Mouse (Mus musculus) CH12.LX (cell line): Measurements from ENCODE around the gene Mxra8. TPM values are rescaled to one million over a fixed set of nuclear protein-coding genes. Genes with fewer than 3 reads are reported as not detected.

Experiments
- DNase-seq: peaks from one replicate; pipeline ENCODE4 v3.0.0-alpha.2; 2013; ENCODE audit errors: extremely low read depth
- H3K27ac ChIP-seq: 2 replicates; pipeline ENCODE4 v1.5.1; 2012; ENCODE audit warnings: low read depth, mild to moderate bottlenecking, control low read depth, moderate library complexity; ENCODE audit not compliant: insufficient read depth
- H3K27me3 ChIP-seq: replicated peaks from 2 replicates; pipeline ENCODE3; 2012; ENCODE audit warnings: inconsistent platforms
- H3K36me3 ChIP-seq, 2 experiments: replicated peaks in 1 of 2; 2 replicates each; pipeline versions ENCODE3 to v1.6.1; 2012; ENCODE audit warnings: inconsistent platforms in 1 of 2, low read length in 1 of 2, mild to moderate bottlenecking in 1 of 2, mixed read lengths in 1 of 2, moderate library complexity in 1 of 2; ENCODE audit not compliant: control insufficient read depth in 1 of 2, insufficient read depth in 1 of 2
- H3K4me1 ChIP-seq, 2 experiments: 2 replicates each; pipeline ENCODE4 v1.6.1; 2012; ENCODE audit warnings: inconsistent platforms in 1 of 2, moderate library complexity in 1 of 2; ENCODE audit not compliant: insufficient read depth in 2 of 2, control insufficient read depth in 1 of 2
- H3K4me2 ChIP-seq: 2 replicates; pipeline ENCODE4 v1.6.1; 2012; ENCODE audit warnings: low read depth, mild to moderate bottlenecking, control low read depth; ENCODE audit not compliant: poor library complexity, insufficient read depth, severe bottlenecking
- H3K4me3 ChIP-seq, 3 experiments: fragments of 150-350 bp in 1 of 3; sonication (generic) in 1 of 3; replicated peaks in 1 of 3; 2 replicates each; pipeline versions ENCODE3 to v1.5.1; 2011 to 2012; ENCODE audit warnings: low read depth in 2 of 3, low read length in 2 of 3, mild to moderate bottlenecking in 2 of 3, moderate library complexity in 2 of 3, control low read depth in 1 of 3, improper control_type of control experiment in 1 of 3, inconsistent platforms in 1 of 3, mixed read lengths in 1 of 3; ENCODE audit not compliant: poor library complexity in 1 of 3
- H3K79me2 ChIP-seq: replicated peaks from 2 replicates; pipeline ENCODE4 v1.6.1; 2012; ENCODE audit warnings: mild to moderate bottlenecking, moderate library complexity; ENCODE audit not compliant: control insufficient read depth, poor library complexity, insufficient read depth, severe bottlenecking; ENCODE audit errors: extremely low read depth
- H3K9ac ChIP-seq: 2 replicates; pipeline ENCODE4 v1.6.1; 2012; ENCODE audit warnings: low read depth, mild to moderate bottlenecking, control low read depth, moderate library complexity; ENCODE audit not compliant: insufficient read depth
- H3K9me3 ChIP-seq: replicated peaks from 2 replicates; pipeline ENCODE3; 2012; ENCODE audit warnings: low read length, inconsistent platforms, mixed read lengths
- CHD1 ChIP-seq: IDR thresholded peaks from 2 replicates; pipeline ENCODE4 v1.6.1; 2012; ENCODE audit warnings: low read depth, low read length, improper control_type of control experiment, inconsistent platforms
- CTCF ChIP-seq, 2 experiments: IDR thresholded peaks in 1 of 2; conservative IDR thresholded peaks in 1 of 2; 2 replicates each; pipeline ENCODE4 v1.5.1; 2011 to 2012; ENCODE audit warnings: low read depth in 2 of 2, low read length in 2 of 2, improper control_type of control experiment in 1 of 2, inconsistent platforms in 1 of 2, mild to moderate bottlenecking in 1 of 2, moderate library complexity in 1 of 2
- EP300 ChIP-seq: IDR thresholded peaks from 2 replicates; pipeline ENCODE4 v1.6.1; 2011; ENCODE audit warnings: low read length, improper control_type of control experiment
- ETS1 ChIP-seq: conservative IDR thresholded peaks from 2 replicates; pipeline ENCODE4 v1.6.1; 2012; ENCODE audit warnings: low read depth, mild to moderate bottlenecking, inconsistent platforms, low read length, improper control_type of control experiment, moderate library complexity
- IRF4 ChIP-seq: IDR thresholded peaks from 2 replicates; pipeline ENCODE4 v1.6.1; 2014; ENCODE audit warnings: low read depth, mild to moderate bottlenecking, inconsistent platforms, low read length, improper control_type of control experiment
- JUN ChIP-seq: IDR thresholded peaks from 2 replicates; pipeline ENCODE4 v1.6.1; 2011; ENCODE audit warnings: low read depth, mild to moderate bottlenecking, low read length, improper control_type of control experiment, moderate library complexity; ENCODE audit not compliant: insufficient read depth
- JUND ChIP-seq: conservative IDR thresholded peaks from 2 replicates; pipeline ENCODE4 v1.6.1; 2011; ENCODE audit warnings: low read depth, low read length, improper control_type of control experiment
- KAT2A ChIP-seq: IDR thresholded peaks from 2 replicates; pipeline ENCODE4 v1.6.1; 2012; ENCODE audit warnings: low read length, improper control_type of control experiment, inconsistent platforms; ENCODE audit not compliant: insufficient replicate concordance
- MAFK ChIP-seq: IDR thresholded peaks from 2 replicates; pipeline ENCODE4 v1.6.1; 2011; ENCODE audit warnings: low read length, improper control_type of control experiment; ENCODE audit not compliant: insufficient replicate concordance
- MAX ChIP-seq: IDR thresholded peaks from 2 replicates; pipeline ENCODE4 v1.6.1; 2011; ENCODE audit warnings: low read length, improper control_type of control experiment
- MAZ ChIP-seq: IDR thresholded peaks from 2 replicates; pipeline ENCODE4 v1.6.1; 2012; ENCODE audit warnings: low read depth, mild to moderate bottlenecking, inconsistent platforms, low read length, improper control_type of control experiment, moderate library complexity
- MEF2A ChIP-seq: IDR thresholded peaks from 2 replicates; pipeline ENCODE4 v1.6.1; 2014; ENCODE audit warnings: low read depth, mild to moderate bottlenecking, inconsistent platforms, low read length, improper control_type of control experiment, borderline replicate concordance
- MXI1 ChIP-seq: IDR thresholded peaks from 2 replicates; pipeline ENCODE4 v1.6.1; 2011; ENCODE audit warnings: mild to moderate bottlenecking, low read depth, low read length, improper control_type of control experiment
- MYC ChIP-seq: IDR thresholded peaks from 2 replicates; pipeline ENCODE4 v1.6.1; 2011; ENCODE audit warnings: low read depth, mild to moderate bottlenecking, improper control_type of control experiment, low read length
- NELFE ChIP-seq: IDR thresholded peaks from 2 replicates; pipeline ENCODE4 v1.6.1; 2011; ENCODE audit warnings: low read depth, low read length, improper control_type of control experiment
- NRF1 ChIP-seq: IDR thresholded peaks from 2 replicates; pipeline ENCODE4 v1.6.1; 2014; ENCODE audit warnings: low read depth, mild to moderate bottlenecking, inconsistent platforms, low read length, improper control_type of control experiment, moderate library complexity
- POLR2A ChIP-seq: IDR thresholded peaks from 2 replicates; pipeline ENCODE4 v1.6.1; 2011; ENCODE audit warnings: low read depth, mild to moderate bottlenecking, improper control_type of control experiment, low read length
- SIN3A ChIP-seq: IDR thresholded peaks from 2 replicates; pipeline ENCODE4 v1.6.1; 2012; ENCODE audit warnings: low read length, improper control_type of control experiment, inconsistent platforms
- TBP ChIP-seq: conservative IDR thresholded peaks from 2 replicates; pipeline ENCODE4 v1.6.1; 2011; ENCODE audit warnings: low read depth, low read length, improper control_type of control experiment
- TCF12 ChIP-seq: IDR thresholded peaks from 2 replicates; pipeline ENCODE4 v1.6.1; 2014; ENCODE audit warnings: low read depth, mild to moderate bottlenecking, inconsistent platforms, low read length, improper control_type of control experiment
- UBTF ChIP-seq: IDR thresholded peaks from 2 replicates; pipeline ENCODE4 v1.6.1; 2012; ENCODE audit warnings: low read depth, mild to moderate bottlenecking, inconsistent platforms, low read length, improper control_type of control experiment, moderate library complexity
- USF1 ChIP-seq: IDR thresholded peaks from 2 replicates; pipeline ENCODE4 v1.6.1; 2014; ENCODE audit warnings: low read depth, mild to moderate bottlenecking, inconsistent platforms, low read length, improper control_type of control experiment
- USF2 ChIP-seq: conservative IDR thresholded peaks from 2 replicates; pipeline ENCODE4 v1.6.1; 2011; ENCODE audit warnings: low read depth, low read length, improper control_type of control experiment
- ZNF384 ChIP-seq: IDR thresholded peaks from 2 replicates; pipeline ENCODE4 v1.6.1; 2012; ENCODE audit warnings: low read depth, low read length, improper control_type of control experiment, inconsistent platforms
- dilution Hi-C: fragments of 300-500 bp; cut with MboI; formaldehyde crosslinking; loops from 2 replicates; pipeline ENCODE4 v1.14.3; 2020; ENCODE audit warnings: low sequenced_read_pairs; ENCODE audit not compliant: extremely low pct_unique_long_range_greater_than_20kb, extremely low pct_ligation_motif_present
- in situ Hi-C: fragments of 300-500 bp; cut with MboI; formaldehyde crosslinking; loops from 3 replicates; pipeline ENCODE4 v1.14.3; 2019; ENCODE audit warnings: low sequenced_read_pairs, low pct_ligation_motif_present, low pct_unique_long_range_greater_than_20kb, mixed read lengths
- polyA plus RNA-seq: library from polyadenylated mRNA; unstranded; fragments of >175 nt; gene quantifications from 2 replicates; pipeline ENCODE4 v1.2.1, GENCODE M21; 2012; ENCODE audit warnings: low read depth; ENCODE audit not compliant: insufficient read length
- total RNA-seq, 2 experiments: library from RNA; depleted of rRNA; stranded (reverse); fragments of 300-350 nt in 1 of 2; fragments of >200 nt in 1 of 2; gene quantifications; 2 replicates each; pipeline ENCODE4 v1.2.3; 2012 to 2014

Mxra8 gene
- total and polyA plus RNA-seq, 3 experiments = 8.8 to 24.0 (median 12.4) TPM

DNA sequence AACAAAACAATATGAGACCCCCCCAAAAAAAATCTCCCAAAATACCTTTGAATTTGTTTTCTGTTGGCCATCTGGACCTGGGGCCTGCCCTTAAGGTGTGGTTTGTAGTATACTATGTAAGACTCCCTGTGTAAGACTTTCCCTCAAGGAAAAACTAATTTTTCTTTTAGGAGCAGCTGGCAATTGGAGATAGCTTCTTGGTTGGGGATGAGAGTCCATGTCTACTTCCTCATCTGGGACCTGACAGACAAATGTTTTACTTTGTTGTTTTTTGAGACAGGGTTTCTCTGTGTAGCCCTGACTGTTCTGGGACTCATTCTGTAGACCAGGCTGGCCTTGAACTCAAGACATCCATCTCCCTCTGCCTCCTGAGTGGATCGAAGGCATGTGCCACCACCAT, 37.4 kb upstream of the Mxra8 start:
- Histone ChIP-seq H3K27me3 (peaks cover 7% of the 10 kb centered on the region), H3K9ac (no peak overlapping the region), H3K4me2 (no peak overlapping the region), H3K79me2 (peaks cover 28% of the 10 kb centered on the region), H3K4me3 (no peak overlapping the region), H3K27ac (no peak overlapping the region), H3K4me1 (peaks cover 10 to 22% of the 10 kb centered on the region in 2 experiments), H3K36me3 (peaks cover 8 to 22% of the 10 kb centered on the region in 2 experiments), H3K9me3 (no peaks in the 10 kb centered on the region)
- TF ChIP-seq NRF1 = no peak
- TF ChIP-seq CTCF (conservative IDR thresholded peaks at IDR 0.05 in 1 of 2, IDR thresholded peaks at IDR 0.05 in 1 of 2; ENCODE audit: low read depth in 2 of 2, low read length in 2 of 2) = no peak
- no peak for TF ChIP-seq MAZ
- no peak for TF ChIP-seq MAFK
- TF ChIP-seq TCF12 = no peak
- no peak for TF ChIP-seq MEF2A
- TF ChIP-seq POLR2A = no peak
- TF ChIP-seq EP300 = no peak
- no peak for TF ChIP-seq MAX
- no peak for TF ChIP-seq MYC
- in situ Hi-C loops (no loop called here), dilution Hi-C loops (no loop called here)
- no peak for DNase-seq

DNA sequence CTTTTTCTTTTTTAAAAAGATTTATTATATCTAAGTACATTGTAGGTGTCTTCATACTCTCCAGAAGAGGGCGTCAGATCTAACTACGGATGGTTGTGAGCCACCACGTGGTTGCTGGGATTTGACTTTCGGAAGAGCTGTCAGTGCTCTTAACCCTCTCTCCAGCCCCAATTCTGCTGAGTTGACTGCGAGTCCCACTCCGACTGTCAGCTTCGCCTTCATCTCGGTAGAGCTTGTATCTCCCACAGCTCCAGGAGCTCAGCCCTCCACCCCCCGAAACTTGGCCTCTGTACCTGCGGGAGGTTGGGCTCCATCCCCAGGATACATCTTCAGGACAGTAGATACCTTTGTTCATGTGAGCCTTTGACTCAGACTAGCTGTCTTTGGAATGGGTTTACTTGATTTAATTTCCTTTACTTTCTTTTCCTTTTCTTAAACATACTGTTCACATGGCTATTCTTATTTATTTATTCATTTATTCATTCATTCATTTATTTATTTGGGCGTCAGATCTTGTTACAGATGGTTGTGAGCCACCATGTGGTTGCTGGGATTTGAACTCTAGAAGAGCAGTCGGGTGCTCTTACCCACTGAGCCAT, 36.6 kb upstream of the Mxra8 start, which contains the start of gene Mrpl20:
Gene Mrpl20, plus strand, starts transcription at position 138 of the 599 bp plus-strand sequence.
- Histone ChIP-seq H3K9ac (peak within 1 kb of the TSS; percentile 71), H3K4me2 (peak within 1 kb of the TSS; percentile 62), H3K9me3 (no peaks in the 10 kb centered on the region), H3K36me3 (peaks cover 16 to 29% of the 10 kb centered on the region in 2 experiments), H3K27me3 (peaks cover 6% of the 10 kb centered on the region), H3K79me2 (peaks cover 28% of the 10 kb centered on the region), H3K27ac (peak within 1 kb of the TSS; percentile 39), H3K4me1 (peaks cover 10 to 22% of the 10 kb centered on the region in 2 experiments), H3K4me3 (peak within 1 kb of the TSS; percentile 83 to 98 (median 94))
- TF ChIP-seq KAT2A (no peak), USF1 (peak; percentile 72), CTCF (conservative IDR thresholded peaks at IDR 0.05 in 1 of 2, IDR thresholded peaks at IDR 0.05 in 1 of 2; ENCODE audit: low read depth in 2 of 2, low read length in 2 of 2) (peak in 1 of 2 experiments; percentile 62; a peak in 2 of 4 replicates), MAX (peak; percentile 98), IRF4 (peak; percentile 41; the same call in 1 of the 2 replicates), POLR2A (peak; percentile 44; the same call in 1 of the 2 replicates), MYC (peak; percentile 100), UBTF (0 out of 2 replicates have a peak, but pooled peaks have one; percentile 59), SIN3A (peak; percentile 81), NRF1 (no peak), ZNF384 (no peak; the same call in 1 of the 2 replicates), TBP (0 out of 2 replicates have a peak, but pooled peaks have one; percentile 66), ETS1 (0 out of 2 replicates have a peak, but pooled peaks have one; percentile 2), NELFE (peak; percentile 61), CHD1 (peak; percentile 54; the same call in 1 of the 2 replicates), MXI1 (peak; percentile 97), MAFK (peak; percentile 59; the same call in 1 of the 2 replicates), USF2 (peak; percentile 61), JUND (no peak), JUN (no peak)
- in situ Hi-C loops = no loop called here
- dilution Hi-C loops = no loop called here
- DNase-seq = peak; percentile 81
